Mouse (Mus musculus) midbrain, embryonic 10.5 days (tissue): ENCODE measurements around the gene Lrmda. TPM values are rescaled to one million over a fixed set of nuclear protein-coding genes. Genes with fewer than 3 reads are reported as not detected.
"Not testable (repeated sequence)": the region's sequence is repeated elsewhere in the genome, so short reads cannot be mapped to it uniquely, and the experiment has no call there.

ENCODE experiments used
- DNase-seq: peaks from one replicate; pipeline ENCODE4 v3.0.0-alpha.2; 2017; ENCODE audit warnings: low spot score
- H3K27ac ChIP-seq: fragments of 300-500 bp; sonication (generic); replicated peaks from 2 replicates; pipeline ENCODE4 v1.5.1; 2016; ENCODE audit warnings: mild to moderate bottlenecking
- H3K27me3 ChIP-seq: fragments of 300-500 bp; sonication (generic); 2 replicates; pipeline ENCODE4 v1.6.1; 2016; ENCODE audit warnings: low read depth, mild to moderate bottlenecking; ENCODE audit not compliant: poor library complexity, severe bottlenecking
- H3K36me3 ChIP-seq: fragments of 300-500 bp; sonication (generic); 2 replicates; pipeline ENCODE4 v1.6.1; 2016; ENCODE audit warnings: mild to moderate bottlenecking, moderate library complexity
- H3K4me1 ChIP-seq: fragments of 300-500 bp; sonication (generic); 2 replicates; pipeline ENCODE4 v1.6.1; 2016
- H3K4me3 ChIP-seq: fragments of 300-500 bp; sonication (generic); 2 replicates; pipeline ENCODE4 v1.5.1; 2016; ENCODE audit warnings: mild to moderate bottlenecking, moderate library complexity
- H3K9me3 ChIP-seq: fragments of 300-500 bp; sonication (generic); replicated peaks from 2 replicates; pipeline ENCODE4 v1.6.1; 2016; ENCODE audit warnings: mild to moderate bottlenecking
- WGBS: fragments of 180-500 bp; shearing (Covaris S2); methylation state at CpG from one replicate; pipeline ENCODE4 v1.1.7; 2016; 5-methylcytosine and 5-hydroxymethylcytosine counted together
- polyA plus RNA-seq: library from polyadenylated mRNA; unstranded; fragments of >200 nt; fragmentation: Nextera tagmentation; extraction: Ambion mirVana; gene quantifications from 2 replicates; pipeline ENCODE4 v1.2.1, GENCODE M21; 2016

Lrmda gene
- polyA plus RNA-seq, 1 experiment from 2014 or later = 0.38 TPM

DNA sequence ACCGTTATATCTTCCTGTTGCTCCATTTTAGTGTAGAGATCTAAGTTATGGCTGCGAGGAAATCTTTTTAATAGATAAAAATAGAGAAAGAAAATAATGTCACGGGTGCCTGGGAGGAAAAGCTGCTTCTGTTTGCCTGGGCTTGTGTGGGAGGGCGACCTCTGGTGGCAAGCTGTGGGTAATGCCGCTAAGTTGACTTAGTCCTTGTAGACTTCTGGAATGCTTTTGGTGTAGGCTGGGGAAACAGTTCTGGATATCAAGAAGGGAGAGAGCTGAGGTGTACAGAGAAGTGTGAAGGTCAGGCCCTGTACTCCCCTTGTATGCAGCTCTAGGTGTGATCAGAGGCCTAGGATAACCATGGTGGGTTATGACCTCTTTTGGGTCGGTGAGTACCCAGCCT lies 558.7 kb downstream of the Lrmda start:
- 20% methylated on average over 6 of the region's 6 CpGs for WGBS
- Histone ChIP-seq H3K27me3 (peaks cover 71% of the 10 kb centered on the region), H3K27ac (peak overlapping the region; percentile 72; the same call in 1 of the 2 replicates), H3K36me3 (no peaks in the 10 kb centered on the region), H3K4me3 (peak overlapping the region; percentile 24; the same call in 1 of the 2 replicates), H3K4me1 (peaks cover 54% of the 10 kb centered on the region), H3K9me3 (no peaks in the 10 kb centered on the region)
- peak; percentile 84 for DNase-seq

DNA sequence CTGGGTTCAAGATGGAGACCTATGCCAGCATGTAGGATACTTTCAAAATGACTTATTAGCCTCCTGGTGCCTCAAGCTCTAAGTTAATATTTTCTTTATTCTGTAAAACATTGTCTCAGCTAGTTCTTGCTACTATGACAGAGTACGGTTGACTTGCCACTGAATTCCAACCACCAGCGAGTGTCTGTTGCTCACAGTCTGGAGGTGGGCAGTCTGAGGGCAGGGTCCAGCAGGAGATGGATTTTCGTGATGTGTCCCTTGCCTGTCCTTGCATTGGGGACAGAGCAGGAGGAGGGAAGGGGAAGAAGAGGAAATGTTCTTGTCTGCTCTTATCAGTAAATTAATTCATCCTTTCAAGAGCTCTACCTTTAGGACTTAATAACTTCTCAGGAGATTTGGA lies 559.5 kb downstream of the Lrmda start:
- DNase-seq = no peak
- peaks cover 63% of the 10 kb centered on the region for H3K27me3 ChIP-seq
- H3K36me3 ChIP-seq = no peaks in the 10 kb centered on the region
- peaks cover 53% of the 10 kb centered on the region for H3K4me1 ChIP-seq
- H3K4me3 ChIP-seq = no peak overlapping the region
- WGBS = 92% methylated on average over 3 of the region's 3 CpGs
- H3K27ac ChIP-seq = no peak overlapping the region
- H3K9me3 ChIP-seq = no peaks in the 10 kb centered on the region

DNA sequence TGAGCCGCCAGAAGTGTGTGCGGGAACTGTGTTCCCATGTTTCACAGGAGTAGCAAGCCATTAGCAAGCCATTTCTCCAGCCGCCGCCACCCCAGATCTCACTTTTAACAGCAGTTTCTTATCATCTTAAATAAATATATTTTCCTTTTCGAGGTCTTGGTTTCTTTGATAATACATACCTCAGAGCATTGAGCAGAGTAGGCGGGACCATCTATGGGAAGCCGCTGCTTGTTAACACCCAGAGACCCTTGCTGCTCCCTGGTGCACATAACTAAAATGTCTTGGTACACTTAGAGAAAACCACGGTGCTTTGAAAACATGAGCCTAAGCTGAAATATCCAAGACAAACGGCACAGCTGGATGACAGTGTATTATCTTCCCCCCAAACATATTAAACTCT lies 562.6 kb downstream of the Lrmda start:
- H3K27me3 ChIP-seq = peaks cover 45% of the 10 kb centered on the region
- peaks cover 32% of the 10 kb centered on the region for H3K4me1 ChIP-seq
- DNase-seq = no peak
- WGBS = 92% methylated on average over 9 of the region's 9 CpGs
- H3K9me3 ChIP-seq = no peaks in the 10 kb centered on the region
- no peak overlapping the region for H3K27ac ChIP-seq
- no peaks in the 10 kb centered on the region for H3K36me3 ChIP-seq
- no peak overlapping the region for H3K4me3 ChIP-seq

DNA sequence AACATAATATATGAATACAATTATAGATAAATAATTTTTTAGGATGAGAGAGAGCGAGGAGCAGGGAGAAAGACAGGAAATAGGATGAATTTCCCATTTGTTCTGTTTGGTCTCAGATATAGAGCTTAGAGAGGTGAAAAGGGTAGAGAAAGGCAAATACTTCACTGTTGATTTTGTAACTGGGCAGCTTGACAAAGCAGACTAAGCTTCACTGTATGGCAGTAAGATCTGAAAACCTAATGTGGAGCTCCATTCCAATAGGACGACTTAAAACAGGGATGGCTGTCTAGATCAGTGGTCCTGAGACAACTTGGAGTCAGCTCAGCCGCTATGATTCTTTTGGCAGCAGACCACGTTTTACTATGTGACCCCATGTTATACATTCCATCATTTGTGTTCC lies 566.8 kb downstream of the Lrmda start:
- no peak overlapping the region for H3K4me3 ChIP-seq
- WGBS = 86% methylated on average over 4 of the region's 4 CpGs
- DNase-seq = no peak
- no peaks in the 10 kb centered on the region for H3K36me3 ChIP-seq
- peaks cover 31% of the 10 kb centered on the region; the same call in 1 of the 2 replicates for H3K27me3 ChIP-seq
- peaks cover 41% of the 10 kb centered on the region for H3K4me1 ChIP-seq
- H3K27ac ChIP-seq = peak overlapping the region; percentile 35; the same call in 1 of the 2 replicates
- H3K9me3 ChIP-seq = no peaks in the 10 kb centered on the region

DNA sequence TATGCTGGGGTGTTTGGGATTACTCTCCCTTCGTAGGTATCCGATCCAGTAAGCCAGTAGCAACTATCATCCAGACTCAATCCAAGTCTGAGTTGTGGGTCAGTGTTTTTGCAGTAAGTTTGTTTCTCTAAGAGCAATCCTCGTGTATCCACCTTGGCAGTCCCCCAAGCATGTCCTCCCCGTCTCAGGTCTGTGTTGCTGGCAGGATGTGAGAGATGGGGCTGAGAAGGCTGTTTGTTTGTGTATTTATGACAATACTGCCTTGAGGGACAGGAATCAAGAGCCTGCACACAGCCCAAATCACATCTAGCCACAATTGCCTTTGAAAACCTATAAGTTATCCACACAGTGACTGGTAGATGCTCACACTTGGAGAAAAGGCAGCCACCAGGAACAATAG lies 567.3 kb downstream of the Lrmda start:
- Histone ChIP-seq H3K4me3 (no peak overlapping the region), H3K27ac (peak overlapping the region; percentile 35; the same call in 1 of the 2 replicates), H3K9me3 (no peaks in the 10 kb centered on the region), H3K4me1 (peaks cover 41% of the 10 kb centered on the region), H3K36me3 (no peaks in the 10 kb centered on the region), H3K27me3 (peaks cover 31% of the 10 kb centered on the region; the same call in 1 of the 2 replicates)
- DNase-seq = no peak
- 84% methylated on average over 4 of the region's 4 CpGs for WGBS

DNA sequence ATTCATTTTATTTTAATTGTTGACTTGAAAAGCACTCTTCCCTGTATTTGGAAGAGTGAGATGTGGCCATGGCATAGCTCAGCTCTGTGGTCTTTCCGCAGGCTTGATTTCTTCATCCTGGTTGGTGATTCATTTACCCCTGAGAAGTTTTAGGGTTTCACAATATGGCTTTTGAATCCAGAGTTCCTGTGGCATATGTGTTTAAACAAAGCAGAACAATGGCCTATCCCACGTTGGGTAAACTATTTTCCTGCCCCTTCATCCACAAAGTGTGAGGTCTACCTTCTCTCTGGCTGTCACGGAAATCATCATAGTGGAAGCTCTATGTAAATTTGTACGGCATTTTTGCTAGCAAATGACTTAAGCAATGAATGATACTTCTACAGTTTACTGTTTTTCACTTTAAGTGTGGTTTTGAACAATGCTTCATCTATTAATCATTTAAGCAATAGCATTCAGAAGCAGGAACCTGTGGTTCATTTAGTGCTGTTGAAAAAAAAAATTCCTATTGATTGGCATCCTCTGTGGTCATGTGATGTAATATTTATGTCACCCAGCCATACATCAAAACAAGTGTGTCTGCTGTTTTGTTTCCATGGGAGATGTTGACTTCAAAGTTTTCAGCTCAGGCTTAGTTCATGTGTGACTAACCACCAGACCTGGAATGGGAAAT lies 567.9 kb downstream of the Lrmda start:
- WGBS = 80% methylated on average over 4 of the region's 4 CpGs
- no peak overlapping the region for H3K27ac ChIP-seq
- H3K36me3 ChIP-seq = no peaks in the 10 kb centered on the region
- no peak overlapping the region for H3K4me3 ChIP-seq
- no peak for DNase-seq
- no peaks in the 10 kb centered on the region for H3K9me3 ChIP-seq
- peaks cover 41% of the 10 kb centered on the region for H3K4me1 ChIP-seq
- peaks cover 29% of the 10 kb centered on the region; the same call in 1 of the 2 replicates for H3K27me3 ChIP-seq

- H3K4me3 ChIP-seq = no peak overlapping the region
- WGBS = 83% methylated on average over 4 of the region's 4 CpGs
- H3K4me1 ChIP-seq = peaks cover 41% of the 10 kb centered on the region
- H3K9me3 ChIP-seq = no peaks in the 10 kb centered on the region
- no peaks in the 10 kb centered on the region for H3K36me3 ChIP-seq
- no peak for DNase-seq
- H3K27ac ChIP-seq = no peak overlapping the region
- peaks cover 29% of the 10 kb centered on the region; the same call in 1 of the 2 replicates for H3K27me3 ChIP-seq
Measured at GRCm38 (mm10) chr14:22587958-22588296, 568.4 kb downstream of the Lrmda start.

- Histone ChIP-seq H3K4me1 (peaks cover 41% of the 10 kb centered on the region), H3K27me3 (peaks cover 29% of the 10 kb centered on the region; the same call in 1 of the 2 replicates)
- not testable (repeated sequence) for H3K27ac ChIP-seq, H3K4me3 ChIP-seq, H3K36me3 ChIP-seq, DNase-seq, H3K9me3 ChIP-seq
- WGBS = 100% methylated on average over 1 of the region's 1 CpGs
Measured at GRCm38 (mm10) chr14:22588394-22588793, 568.9 kb downstream of the Lrmda start.

DNA sequence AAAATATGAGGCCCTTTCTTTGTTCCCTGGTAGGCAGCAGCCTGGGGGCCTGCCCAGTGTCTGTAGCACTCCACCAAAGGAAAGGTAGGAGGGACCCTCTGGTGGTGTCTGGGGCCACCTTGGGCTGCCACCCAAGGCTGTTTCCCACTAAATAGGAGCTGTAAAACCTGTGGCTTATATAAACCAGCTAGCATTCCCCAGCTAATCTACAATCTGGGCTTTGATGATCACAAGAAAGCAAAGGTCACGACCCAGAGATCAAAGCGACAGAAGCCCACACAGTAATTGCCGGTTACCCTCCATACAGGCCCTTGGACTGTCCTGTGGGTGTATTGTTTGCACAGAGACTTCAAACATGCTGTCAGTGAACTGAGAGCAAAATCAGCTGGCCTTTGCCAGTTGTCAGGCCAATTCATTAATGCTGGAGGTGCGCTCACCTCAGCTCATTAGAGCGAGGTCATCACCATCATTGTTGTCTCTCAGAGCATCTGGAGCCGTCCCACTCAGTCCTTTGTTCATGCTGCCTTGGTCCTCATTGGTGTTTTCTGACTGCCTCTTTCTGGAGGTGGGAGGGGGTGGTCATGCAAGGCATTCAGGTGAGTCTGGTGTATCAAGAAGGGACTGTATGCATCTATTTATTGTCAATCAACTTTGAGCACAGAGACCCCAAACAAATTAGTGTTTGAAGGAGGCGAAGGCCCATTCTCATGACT lies 570.1 kb downstream of the Lrmda start:
- 29% methylated on average over 7 of the region's 7 CpGs for WGBS
- peak overlapping the region; percentile 39 for H3K27ac ChIP-seq
- peak; percentile 50 for DNase-seq

DNA sequence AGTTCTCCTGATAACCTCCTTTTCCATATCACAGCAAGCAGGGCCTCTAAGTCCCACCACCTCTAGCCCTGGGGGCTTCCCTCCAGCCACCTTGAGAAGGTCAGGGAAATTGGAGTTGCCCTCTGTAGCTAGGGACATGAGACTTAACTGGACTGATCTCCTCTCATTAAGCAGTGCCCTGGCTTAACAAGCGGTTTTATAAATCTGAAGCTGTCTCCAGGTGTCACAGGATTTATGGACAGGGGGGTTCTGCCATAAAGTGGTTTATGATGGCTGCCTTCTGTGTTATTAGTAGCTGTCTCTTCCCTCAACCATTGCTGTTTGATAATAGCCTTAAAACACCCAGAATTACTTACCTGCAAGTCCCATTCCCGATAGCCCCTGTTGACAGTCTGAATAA lies 571.7 kb downstream of the Lrmda start:
- Histone ChIP-seq H3K27ac (peak overlapping the region; percentile 39; the same call in 1 of the 2 replicates), H3K4me1 (peaks cover 41% of the 10 kb centered on the region), H3K36me3 (no peaks in the 10 kb centered on the region), H3K4me3 (no peak overlapping the region), H3K27me3 (0 out of 2 replicates have a peak, but pooled peaks cover 25% of the 10 kb centered on the region), H3K9me3 (no peaks in the 10 kb centered on the region)
- WGBS = 80% methylated on average over 2 of the region's 2 CpGs
- no peak for DNase-seq

More for the DNA sequence above, 570.1 kb downstream of the Lrmda start:
- 0 out of 2 replicates have a peak, but pooled peaks cover 25% of the 10 kb centered on the region for H3K27me3 ChIP-seq
- H3K36me3 ChIP-seq = no peaks in the 10 kb centered on the region
- peaks cover 41% of the 10 kb centered on the region for H3K4me1 ChIP-seq
- no peaks in the 10 kb centered on the region for H3K9me3 ChIP-seq
- no peak overlapping the region for H3K4me3 ChIP-seq

GRCm38 (mm10) chr14:22597508-22597907 lies 578.0 kb downstream of the Lrmda start:
- H3K27me3 ChIP-seq = no peaks in the 10 kb centered on the region
- DNase-seq = no peak
- H3K9me3 ChIP-seq = no peaks in the 10 kb centered on the region
- 81% methylated on average over 2 of the region's 2 CpGs for WGBS
- peaks cover 9% of the 10 kb centered on the region for H3K4me1 ChIP-seq
- no peak overlapping the region for H3K27ac ChIP-seq
- H3K36me3 ChIP-seq = no peaks in the 10 kb centered on the region
- no peak overlapping the region for H3K4me3 ChIP-seq

GRCm38 (mm10) chr14:22598638-22599037 lies 579.1 kb downstream of the Lrmda start:
- H3K27ac ChIP-seq = no peak overlapping the region
- no peaks in the 10 kb centered on the region for H3K9me3 ChIP-seq
- peaks cover 9% of the 10 kb centered on the region for H3K4me1 ChIP-seq
- WGBS = 88% methylated on average over 5 of the region's 5 CpGs
- H3K36me3 ChIP-seq = no peaks in the 10 kb centered on the region
- H3K27me3 ChIP-seq = no peaks in the 10 kb centered on the region
- DNase-seq = no peak
- no peak overlapping the region for H3K4me3 ChIP-seq

DNA sequence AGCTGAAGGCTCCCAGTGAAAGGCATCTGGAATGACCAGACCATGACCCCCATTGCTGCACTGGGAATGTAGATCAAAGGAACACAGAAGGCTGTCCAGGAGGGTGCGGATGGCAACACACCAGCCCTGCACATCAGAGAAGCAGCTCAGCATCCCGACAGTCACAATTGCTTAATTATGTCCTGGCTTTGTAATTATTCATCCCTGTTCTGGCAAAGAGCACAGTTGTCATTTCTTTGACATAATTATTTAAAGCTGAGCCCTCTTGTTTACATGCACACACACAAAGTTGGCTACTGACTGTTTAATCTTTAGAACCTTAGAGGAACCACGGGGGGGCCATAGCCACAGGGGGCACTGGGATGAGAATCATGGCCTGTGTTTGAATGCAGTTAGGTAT lies 580.7 kb downstream of the Lrmda start:
- 41% methylated on average over 3 of the region's 3 CpGs for WGBS
- no peak for DNase-seq
- Histone ChIP-seq H3K27me3 (no peaks in the 10 kb centered on the region), H3K36me3 (no peaks in the 10 kb centered on the region), H3K27ac (no peak overlapping the region), H3K4me3 (no peak overlapping the region), H3K9me3 (no peaks in the 10 kb centered on the region), H3K4me1 (peaks cover 9% of the 10 kb centered on the region)
